Mouse (Mus musculus): Measurements from ENCODE around the gene Col15a1.

The Col15a1 gene

DNA sequence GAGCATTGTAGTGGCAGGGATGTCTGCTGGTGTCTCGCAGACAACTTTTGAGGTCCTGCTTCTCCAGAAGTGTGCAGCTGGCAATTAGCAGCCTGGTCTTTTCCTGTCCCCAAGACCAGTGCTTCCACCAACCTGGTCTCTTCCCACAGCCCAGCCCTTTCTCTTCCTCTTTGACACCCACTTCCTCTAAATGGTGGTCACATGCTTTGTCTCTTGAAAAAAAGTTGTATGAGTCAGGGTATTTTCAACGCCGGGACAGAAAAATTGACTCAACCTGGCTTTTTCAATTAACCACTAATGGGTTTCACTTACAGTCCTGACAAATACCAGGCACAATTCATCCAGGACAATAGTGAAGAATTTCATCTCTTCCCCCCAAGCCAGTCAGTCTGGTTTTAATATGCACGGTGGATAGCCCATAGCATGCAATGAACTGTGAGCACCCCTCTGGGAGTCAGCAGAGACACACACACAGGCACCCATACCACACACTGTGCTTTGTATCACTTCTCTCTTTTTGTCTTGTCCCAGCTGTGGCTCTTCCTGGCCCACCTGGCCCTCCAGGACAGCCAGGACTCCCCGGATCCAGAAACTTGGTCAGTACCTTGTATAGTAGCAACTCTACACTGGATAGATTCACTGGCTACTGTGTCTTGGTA is 95.5 kb downstream of the Col15a1 start:
- DNase-seq (ENCODE audit: low spot score in 2 of 2), result no peak

DNA sequence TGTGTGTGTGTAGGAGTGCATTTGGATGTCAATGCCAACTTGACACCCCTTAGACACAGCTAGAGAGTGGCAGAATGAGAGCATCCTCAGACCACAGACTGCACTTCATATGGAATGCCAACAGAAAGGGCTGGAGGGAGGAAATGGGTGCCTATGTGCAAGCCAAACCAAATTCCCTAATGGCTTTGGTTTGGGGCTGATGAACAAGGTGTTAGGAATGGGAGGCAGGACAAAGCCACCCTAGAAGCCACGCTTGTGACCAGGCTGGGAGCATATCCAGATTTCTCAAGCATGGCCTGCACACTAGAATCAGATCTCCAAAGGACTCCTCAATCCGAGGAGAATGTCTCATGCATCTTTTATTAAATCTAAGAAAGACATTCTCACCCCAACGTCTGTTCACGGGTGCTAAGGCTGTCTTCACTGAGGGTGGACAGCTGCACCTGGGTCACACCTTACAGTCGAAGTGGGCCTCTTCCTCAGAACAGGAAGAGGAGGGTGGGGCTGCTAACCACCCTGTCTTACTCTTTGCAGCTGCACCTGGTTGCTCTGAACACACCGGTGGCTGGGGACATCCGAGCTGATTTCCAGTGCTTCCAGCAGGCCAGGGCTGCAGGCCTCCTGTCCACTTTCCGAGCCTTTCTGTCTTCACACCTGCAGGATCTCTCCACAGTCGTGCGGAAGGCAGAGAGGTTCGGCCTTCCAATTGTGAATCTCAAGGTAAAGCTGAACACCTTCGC is 102.1 kb downstream of the Col15a1 start:
- no peak for DNase-seq (ENCODE audit: low spot score in 2 of 2)

DNA sequence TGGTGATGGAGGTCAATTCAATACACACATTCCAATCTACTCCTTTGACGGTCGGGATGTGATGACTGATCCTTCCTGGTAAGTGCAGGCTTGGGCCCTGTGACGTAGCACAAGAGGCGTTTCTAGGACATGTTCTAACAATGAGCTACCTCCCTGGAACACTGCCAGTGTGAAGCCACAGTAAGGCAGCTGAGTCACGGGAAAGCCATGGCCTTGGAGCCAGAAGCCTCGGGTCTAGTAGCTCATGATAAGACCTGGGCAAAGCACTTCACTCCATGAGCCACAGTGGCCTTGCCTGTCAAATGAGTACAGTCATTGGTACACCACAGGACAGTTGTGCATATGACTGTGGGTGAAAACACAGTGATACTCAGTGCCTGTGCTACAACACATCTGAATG is 102.9 kb downstream of the Col15a1 start:
- no peak for DNase-seq (ENCODE audit: low spot score in 2 of 2)

DNA sequence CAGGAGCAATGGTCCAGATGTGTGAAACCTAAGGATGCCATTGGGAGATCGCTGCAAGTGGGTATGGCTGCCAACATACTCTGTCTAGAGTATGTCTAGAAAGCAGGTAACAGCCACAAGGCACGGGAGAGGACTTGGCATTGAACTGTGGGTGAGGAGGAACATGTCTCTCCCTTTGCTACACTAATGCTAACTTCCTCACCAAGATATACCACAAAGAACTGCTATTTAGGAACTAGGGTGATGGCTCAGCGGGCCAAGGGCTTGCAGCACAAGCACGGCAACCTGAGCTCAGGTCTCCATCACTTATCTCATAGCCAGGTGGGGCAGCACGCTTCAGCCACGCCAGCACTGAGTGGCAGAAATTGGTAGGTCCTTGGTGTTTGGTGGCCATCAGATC is 103.5 kb downstream of the Col15a1 start:
- DNase-seq (ENCODE audit: low spot score in 2 of 2), result no peak

DNA sequence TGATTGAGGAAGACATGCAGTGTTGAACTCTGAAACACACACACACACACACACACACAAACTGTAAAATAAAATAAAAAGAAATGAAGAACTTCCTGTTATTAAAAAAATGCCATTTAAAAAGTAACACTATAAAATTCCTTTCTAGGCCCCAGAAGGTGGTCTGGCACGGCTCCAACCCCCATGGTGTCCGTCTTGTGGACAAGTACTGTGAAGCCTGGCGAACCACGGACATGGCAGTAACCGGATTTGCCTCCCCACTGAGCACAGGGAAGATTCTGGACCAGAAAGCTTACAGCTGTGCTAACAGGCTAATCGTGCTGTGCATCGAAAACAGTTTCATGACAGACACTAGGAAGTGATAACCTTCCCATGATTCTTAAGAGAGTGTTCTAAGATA is 104.0 kb downstream of the Col15a1 start:
- DNase-seq (ENCODE audit: low spot score in 2 of 2), result no peak

DNA sequence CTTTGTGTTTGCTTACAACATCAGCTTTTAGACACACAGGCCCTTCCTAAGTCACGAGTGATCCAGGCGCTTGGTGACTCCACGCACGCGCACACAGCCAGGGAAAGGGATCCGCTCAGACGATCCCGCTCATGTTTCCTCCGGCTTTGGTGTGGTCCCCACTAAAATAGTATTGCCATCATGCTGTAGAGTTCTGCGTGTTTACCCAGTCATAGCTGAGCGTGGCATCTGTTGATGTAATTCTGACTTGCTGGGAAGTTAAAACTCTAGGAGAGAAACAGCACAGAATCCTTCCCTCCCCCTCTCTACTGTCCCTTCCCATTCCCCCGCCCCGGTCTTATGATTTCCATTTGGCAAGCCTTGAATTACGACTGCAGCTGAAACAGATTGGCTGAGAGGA is 104.7 kb downstream of the Col15a1 start:
- peak; percentile 41 to 53 for DNase-seq (ENCODE audit: low spot score in 2 of 2)

DNA sequence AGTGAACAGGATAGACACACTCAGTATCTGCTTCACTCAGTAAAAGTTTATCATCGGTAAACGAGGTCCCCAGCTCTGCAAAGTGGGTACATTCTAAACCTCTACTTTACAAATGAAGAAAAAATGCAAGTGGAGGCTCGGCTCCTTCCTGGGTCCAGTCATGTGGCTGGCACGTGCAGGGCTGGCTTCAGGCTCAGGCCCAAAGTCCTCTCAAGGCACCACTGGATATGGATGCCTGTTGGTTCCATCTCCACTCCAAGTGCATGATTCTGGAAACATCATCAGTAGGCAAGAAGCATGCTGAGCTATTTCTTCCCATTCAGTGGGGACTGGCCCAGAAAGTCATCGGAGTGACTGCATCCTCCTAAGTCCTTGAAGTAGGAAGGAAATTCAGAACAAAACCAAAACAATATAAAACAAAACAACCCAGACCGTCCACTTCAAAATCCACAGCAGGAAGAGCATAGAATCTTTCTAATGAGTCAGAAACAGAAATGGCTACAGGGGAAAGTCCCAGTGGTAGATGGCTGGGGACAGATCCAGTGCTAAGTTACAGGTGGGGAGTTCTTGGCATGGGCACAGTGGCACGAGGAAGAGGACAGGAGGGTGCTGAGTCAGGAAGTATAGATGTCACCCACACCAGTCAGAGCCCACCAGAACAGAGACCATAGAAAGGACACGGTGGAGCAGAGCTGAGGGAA is 105.9 kb downstream of the Col15a1 start:
- DNase-seq (ENCODE audit: low spot score in 2 of 2), result no peak

DNA sequence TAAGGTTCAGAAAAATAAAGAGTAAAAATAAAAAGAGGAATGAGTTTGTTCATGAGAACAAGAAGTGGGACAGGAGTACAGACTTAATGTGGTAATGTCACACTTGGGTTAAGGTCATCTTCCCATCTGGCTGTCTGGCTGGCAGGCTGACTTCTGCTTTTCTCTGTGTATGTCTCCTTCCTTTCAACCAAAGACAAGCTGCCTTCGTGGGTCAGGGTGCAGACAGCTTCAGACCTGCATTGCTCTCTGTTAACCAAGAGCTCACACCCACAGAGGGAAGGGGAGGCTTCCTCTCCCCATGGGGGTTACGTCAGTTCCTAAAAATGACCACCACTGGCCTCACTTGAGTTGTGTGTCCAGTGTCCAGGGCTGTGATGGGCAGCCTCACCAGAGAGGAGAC is 107.5 kb downstream of the Col15a1 start:
- no peak for DNase-seq (ENCODE audit: low spot score in 2 of 2)

DNA sequence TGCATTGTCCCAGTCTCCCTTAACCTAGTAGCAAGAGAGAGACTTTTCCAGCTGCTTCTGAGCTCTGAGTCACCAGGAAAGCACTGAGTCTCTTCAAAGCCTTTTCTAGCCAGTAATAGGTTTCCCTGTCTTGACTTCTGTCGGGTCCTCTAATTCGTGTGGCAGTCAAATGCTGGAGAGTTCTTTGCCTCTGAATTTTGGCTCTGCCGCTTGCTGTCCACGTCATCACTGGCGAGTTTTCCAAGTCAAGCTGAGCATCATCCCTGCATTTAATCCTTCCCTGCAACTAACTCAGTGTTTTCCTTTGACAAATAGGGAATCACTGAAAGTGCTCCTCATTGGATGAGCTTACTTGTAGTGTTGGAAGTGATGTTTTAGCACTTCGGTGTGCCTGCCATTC is 108.5 kb downstream of the Col15a1 start:
- DNase-seq (ENCODE audit: low spot score in 2 of 2), result no peak

DNA sequence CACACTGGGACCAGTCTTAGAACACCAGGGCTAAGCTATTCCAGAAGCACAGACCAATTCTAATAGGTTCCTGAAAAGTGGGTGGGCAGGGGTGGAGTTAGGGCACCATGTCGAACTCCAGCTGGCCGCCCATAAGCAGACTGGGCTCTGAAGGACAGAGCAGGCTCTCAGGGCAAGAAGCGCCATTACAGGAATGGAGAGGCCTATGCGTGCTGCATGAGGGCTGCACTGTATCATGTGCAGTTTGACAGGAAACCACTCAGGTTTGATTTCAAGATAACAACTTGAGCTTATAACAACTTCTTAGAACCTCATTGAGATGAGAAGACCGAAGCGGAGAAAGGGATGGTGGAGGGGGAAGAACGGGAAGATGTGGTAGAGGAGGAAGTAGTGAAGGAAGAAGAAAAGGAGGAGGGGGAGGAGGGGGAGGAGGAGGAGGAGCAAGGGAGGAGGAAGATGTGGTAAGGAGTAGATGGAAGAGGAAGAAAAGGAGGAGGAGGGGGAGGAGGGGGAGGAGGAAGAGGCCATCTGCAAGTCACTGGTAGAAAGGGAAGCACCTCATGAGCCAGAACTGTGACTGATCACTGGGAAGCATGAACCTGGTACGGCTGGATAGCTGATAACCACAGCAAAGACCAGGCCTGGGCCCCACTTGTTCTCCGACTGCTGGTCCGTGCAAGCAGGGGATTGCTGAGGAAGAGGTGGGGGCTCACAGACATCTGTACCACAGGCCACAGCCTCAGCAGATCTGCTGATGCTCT is 111.8 kb downstream of the Col15a1 start:
- DNase-seq (ENCODE audit: low spot score in 2 of 2), result no peak

DNA sequence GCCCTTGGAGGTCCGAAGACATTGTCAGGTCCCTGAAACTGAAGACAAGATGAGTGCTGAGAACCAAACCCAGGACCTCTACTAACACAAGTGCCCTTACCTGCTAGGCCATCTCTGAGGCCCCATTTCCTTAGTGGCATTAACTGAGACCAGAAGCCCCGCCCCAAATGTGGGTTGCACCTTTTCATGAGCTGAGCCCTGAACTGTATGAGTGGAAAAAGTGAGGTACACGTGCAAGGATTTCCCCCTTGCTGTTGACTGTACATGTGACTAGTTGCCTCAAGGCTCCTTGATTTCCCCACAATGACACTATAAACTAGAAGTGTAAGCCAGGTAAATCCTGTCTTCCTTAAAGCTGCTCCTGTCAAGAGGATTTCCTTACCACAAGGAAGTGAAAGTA is 114.4 kb downstream of the Col15a1 start:
- DNase-seq (ENCODE audit: low spot score in 2 of 2), result no peak

DNA sequence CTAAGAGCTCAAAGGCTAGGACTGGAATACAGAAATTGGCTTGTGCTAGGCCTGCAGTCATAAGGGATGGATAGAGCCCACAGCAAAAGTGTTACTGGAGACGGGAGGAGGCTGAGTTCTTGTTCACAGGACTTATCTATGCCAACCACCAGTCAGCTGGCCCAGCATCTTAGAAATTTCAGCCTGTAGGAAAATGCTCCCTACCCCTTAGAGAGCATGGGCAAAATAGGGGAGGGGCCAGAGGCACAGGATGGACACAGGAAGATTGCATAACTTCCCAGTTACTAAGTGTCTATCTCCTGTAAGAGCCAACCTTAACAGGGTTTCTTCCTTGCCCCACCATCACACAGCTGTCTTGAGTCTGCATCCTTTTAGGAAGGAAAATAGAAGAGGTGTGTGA is 116.2 kb downstream of the Col15a1 start:
- DNase-seq (ENCODE audit: low spot score in 2 of 2), result no peak

DNA sequence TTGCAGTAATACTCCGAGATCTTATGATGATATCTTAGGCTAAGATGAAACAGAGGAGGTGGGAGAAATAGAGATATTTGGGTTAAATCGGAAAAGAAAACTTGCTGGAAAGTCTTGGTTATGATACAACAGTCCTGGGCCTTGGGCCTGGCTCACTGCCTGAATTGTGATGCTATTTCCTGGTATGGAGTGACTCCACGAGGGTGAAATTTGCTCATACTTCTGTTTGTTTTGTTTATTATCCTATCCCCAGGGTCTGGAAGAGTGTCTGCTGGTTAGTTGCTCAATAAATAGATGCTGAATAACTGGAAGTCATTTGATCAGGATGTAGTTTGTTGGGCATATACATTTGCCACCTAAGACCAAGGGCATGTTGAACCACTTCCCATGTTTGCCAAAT is 119.8 kb downstream of the Col15a1 start:
- DNase-seq (ENCODE audit: low spot score in 2 of 2), result no peak

DNA sequence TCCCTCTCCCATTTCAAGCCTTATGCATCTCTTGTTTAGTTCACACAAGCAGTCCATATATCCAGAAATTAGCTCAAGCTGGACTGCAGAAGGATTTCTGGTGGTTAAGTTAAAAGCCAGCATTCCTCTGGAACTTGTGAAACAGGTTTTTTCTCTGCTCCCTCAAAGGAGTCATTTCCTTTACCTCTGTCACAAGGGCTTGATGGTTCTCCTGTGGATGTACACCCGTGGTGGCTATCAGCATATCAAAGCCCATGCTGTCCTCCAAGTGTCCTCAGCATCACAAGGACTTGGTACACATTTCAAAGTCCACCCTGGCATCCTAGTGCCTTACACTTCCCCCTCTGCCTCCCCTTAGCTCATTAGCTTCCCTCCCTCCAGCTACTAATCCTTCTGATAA is 121.3 kb downstream of the Col15a1 start:
- no peak for DNase-seq (ENCODE audit: low spot score in 2 of 2)

DNA sequence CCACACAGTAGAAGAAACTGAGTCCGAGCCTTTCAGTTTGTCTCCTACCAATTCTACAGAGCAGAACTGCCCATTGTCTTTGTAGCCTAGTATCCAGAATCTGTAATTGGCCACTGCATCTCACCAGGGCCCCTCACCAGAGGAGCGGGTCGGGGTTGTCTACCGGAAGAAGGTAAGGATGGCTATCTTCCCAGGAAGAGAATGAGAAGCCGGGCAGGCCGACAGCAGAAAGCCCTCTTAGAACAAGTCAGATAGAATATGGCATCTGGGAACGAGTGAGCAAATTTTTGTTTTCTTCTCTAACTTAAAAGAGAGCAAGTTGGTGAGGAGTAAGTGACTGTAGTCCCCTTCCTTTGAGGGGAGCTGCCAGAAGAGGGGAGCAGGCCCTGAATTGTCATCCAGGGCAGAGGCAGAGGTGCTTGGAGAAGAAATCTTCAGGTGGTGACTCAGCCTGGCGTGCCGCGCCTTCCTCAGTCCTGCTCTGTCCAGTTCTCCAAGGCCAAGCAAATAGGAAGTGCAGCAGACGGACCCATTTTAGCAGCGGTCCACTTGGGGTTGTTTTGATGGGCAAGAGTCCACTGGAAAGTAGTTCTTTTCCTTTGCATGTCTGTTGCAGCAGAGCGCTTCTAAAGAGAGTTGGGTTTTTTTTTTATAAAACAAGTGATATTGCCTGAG is 122.6 kb downstream of the Col15a1 start:
- no peak for DNase-seq (ENCODE audit: low spot score in 2 of 2)

DNA sequence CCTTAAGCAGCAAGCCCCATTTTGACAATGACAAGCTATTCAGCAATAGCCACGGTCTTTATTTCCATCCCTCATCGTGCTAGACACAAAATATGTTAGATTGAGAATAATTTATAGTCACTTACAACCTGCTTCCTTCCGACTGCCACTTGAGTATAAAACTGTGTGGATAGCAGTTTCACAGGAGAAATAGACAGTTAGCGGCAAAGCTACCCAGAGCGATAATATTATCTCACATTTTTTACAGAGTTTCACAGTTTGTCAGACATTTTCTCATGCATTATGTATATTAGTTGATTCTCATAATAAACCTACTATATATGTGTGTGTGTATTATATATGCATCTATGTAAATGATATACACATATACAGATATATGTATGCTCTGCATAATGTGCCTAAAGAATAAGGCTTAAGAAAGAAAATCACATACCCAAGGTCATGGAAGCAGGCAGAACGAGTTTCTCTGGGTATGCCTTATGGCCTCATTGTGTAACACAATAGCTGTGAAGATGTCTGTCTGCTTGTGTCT is 124.9 kb downstream of the Col15a1 start:
- DNase-seq (ENCODE audit: low spot score in 2 of 2), result no peak

DNA sequence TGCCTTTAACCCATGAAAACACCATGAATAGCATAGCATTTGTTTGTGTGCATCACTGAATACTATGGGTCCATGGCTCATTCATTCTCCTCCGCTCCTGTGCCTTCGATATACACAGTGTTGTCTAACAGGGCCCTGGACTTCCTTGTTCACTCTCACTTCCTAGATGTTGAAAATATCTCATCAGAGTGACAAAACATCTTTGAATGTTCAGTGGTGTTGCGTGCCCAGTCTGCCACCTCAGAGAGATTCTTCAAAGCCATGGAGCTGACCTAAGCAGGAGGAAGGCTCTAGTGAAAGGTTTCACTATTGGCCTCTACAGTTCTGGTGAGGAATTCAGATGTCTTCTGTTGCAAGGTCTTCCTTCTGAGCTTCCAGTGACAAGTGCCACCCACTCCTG is 125.6 kb downstream of the Col15a1 start:
- DNase-seq (ENCODE audit: low spot score in 2 of 2), result no peak

DNA sequence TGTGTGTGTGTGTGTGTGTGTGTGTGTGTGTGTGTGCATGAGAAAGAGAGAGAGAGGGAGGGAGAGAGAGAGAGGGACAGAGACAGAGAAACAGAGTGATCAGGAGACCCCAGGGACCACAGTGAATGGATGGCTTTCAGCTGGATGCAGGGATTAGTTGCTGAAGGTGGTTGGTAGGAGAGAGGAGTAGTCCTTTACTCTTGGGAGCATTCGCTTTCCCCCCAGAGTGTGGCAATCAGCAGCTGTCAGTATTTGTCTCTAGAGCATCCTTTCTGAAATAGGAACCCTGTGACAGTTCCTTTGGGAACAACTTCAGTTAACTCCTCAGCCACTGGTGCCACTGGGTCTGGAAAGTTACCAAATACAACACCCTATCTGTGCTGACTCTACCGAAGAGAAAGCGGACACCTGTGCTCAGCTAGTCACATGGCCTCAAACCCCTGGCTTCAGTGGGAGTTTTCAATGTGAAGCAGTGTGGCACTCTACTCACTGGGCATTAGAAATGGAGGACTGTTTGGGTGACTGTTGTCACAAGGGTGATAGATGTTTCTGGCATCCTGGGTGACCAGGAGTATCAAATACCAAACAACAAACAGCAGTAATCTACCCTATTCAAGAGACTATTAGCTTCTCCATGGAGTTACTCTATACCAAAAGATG is 129.1 kb downstream of the Col15a1 start:
- DNase-seq (ENCODE audit: low spot score in 2 of 2), result no peak

DNA sequence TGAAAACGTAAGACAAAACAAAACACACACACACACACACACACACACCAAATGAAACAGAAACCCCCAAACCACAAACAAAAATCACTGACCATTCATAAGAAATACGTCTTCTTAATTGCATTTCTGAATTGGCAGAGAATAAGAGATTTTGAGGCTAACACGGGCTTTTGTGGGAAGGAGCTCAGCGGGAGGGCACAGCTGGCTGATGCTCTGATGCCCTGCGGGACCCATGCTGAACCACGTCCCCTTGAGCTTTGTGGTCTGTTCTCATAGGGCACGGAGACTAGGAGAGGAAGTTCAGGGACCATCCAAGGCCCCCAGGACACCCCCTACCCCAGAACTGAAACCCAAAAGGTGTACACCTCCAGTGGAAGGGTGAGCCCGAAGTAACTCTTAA is 134.7 kb downstream of the Col15a1 start:
- DNase-seq (ENCODE audit: low spot score in 2 of 2), result no peak

DNA sequence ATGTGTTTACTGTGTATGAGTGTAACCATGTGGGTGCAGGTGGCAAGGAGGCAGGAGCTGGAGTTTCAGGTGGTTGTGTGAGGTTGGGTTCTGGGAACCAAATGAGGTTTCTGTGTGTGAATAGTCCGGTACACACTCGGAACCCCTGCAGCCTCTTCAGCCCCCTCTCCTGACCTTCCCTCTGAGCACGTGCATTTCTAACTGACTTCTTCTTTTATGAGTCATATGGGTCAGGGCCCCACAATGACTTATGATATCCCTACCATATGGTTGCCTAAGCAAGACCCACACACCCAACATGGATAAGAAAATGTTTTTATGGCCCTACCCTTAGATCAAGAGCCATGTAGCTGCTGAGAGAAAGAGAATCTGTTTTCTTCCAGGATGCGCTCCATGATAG is 139.1 kb downstream of the Col15a1 start:
- no peak for DNase-seq (ENCODE audit: low spot score in 2 of 2)

DNA sequence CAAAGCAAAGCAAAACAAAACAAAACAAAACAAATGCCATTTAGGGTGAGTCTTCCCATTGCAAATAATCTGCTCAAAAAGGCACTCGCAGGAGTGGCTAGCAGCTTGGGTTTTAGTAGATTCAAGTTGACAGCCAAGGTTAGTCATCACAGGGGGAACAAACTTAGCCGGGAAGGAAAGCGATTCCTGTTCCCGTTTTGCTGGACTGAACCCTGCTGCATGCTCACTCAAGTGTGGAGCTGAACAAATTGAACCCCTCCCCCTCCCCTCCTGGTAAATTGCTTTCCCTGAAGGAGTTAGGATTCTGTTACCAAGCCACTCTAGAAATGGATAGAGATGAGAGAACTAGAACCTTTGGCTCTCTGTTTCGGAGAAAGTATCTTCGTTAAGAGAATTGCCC is 141.8 kb downstream of the Col15a1 start:
- DNase-seq (ENCODE audit: low spot score in 2 of 2), result no peak

Data from frontal cortex, postnatal 14 days (tissue).